Comparison of ENCODE assay signal across 23 mouse cellular contexts in the genomic region with DNA sequence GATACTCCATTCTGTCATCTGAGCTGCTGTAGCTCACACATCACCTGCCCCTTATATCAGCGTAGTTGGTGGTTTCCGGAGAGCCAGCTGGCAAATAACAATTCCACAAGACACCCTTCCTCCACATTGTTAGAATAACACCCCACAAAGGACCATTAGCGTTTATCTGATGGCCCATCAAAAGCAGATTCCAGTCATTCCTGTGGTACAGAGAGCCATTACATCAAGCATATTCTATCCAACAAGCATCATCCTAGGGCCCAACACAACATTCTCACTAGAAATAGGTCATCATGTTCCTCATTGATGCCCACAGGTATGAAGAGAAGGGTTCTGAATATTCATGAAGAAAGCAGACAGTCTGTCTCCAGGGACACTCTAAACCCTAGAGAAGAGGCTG.
DNase-seq lines count a peak whose midpoint lies in the region; ATAC-seq and TF ChIP-seq lines count a peak whose summit lies in the region.
"Had no signal": no experiment of that assay in that cellular context is flagged by ENCODE, and none has a peak within 500 bp of the region (broad histone marks: within the 10 kb centered on the region; RNA-seq: fewer than 3 reads in every experiment).

No protein-coding gene starts in this region.

- no peak for DNase-seq in gastrocnemius, adult 2 months
- DNase-seq in gastrocnemius, postnatal 36 days = no peak
- peak; percentile 56 for DNase-seq in midbrain, embryonic 11.5 days (ENCODE audit: low spot score, missing footprints)
- DNase-seq in midbrain, embryonic 10.5 days (ENCODE audit: low spot score) = no peak
- DNase-seq in ZHBTc4 (ENCODE audit: low read depth, low spot score) = peak; percentile 31
- no peak for DNase-seq in lung, postnatal 10 days
- no peak for DNase-seq in forebrain, embryonic 11.5 days (ENCODE audit: low spot score)
- DNase-seq: adrenal gland, adult 2 months; adrenal gland, postnatal 25 days; cerebellum, adult 18-20 months; cerebellum, adult 9-11 months; gastrocnemius, postnatal 25 days; heart, adult 11 months; heart, postnatal 10 days; heart, postnatal 4 days had no signal

- 86% methylated on average over 3 of the region's 3 CpGs for WGBS in midbrain, embryonic 11.5 days
- 88% methylated on average over 3 of the region's 3 CpGs for WGBS in midbrain, embryonic 10.5 days
- WGBS in forebrain, embryonic 11.5 days = 91% methylated on average over 3 of the region's 3 CpGs

- TF ChIP-seq CTCF in gastrocnemius, adult 2 months (IDR thresholded peaks at IDR 0.05) = no peak

- no peaks in the 10 kb centered on the region for H3K36me3 ChIP-seq in midbrain, embryonic 11.5 days (ENCODE audit: control insufficient read depth, insufficient read depth, low read length)
- H3K36me3 ChIP-seq in midbrain, embryonic 10.5 days = no peaks in the 10 kb centered on the region
- no peaks in the 10 kb centered on the region for H3K36me3 ChIP-seq in forebrain, embryonic 11.5 days (ENCODE audit: control insufficient read depth, insufficient read depth, low read length)
- H3K36me3 ChIP-seq: embryonic facial prominence, embryonic 10.5 days; forebrain, embryonic 10.5 days; forebrain, embryonic 15.5 days; heart, embryonic 10.5 days; hindbrain, embryonic 12.5 days had no signal

- H3K9me3 ChIP-seq in midbrain, embryonic 11.5 days (ENCODE audit: control insufficient read depth, low read length) = no peaks in the 10 kb centered on the region
- H3K9me3 ChIP-seq in midbrain, embryonic 10.5 days (replicated peaks) = no peaks in the 10 kb centered on the region
- no peaks in the 10 kb centered on the region for H3K9me3 ChIP-seq in forebrain, embryonic 11.5 days (ENCODE audit: control insufficient read depth, low read length)
- H3K9me3 ChIP-seq: embryonic facial prominence, embryonic 10.5 days; forebrain, embryonic 10.5 days; forebrain, embryonic 15.5 days; heart, embryonic 10.5 days; hindbrain, embryonic 12.5 days had no signal

- peaks cover 2% of the 10 kb centered on the region; the same call in 1 of the 2 replicates for H3K4me1 ChIP-seq in midbrain, embryonic 11.5 days (ENCODE audit: control insufficient read depth, insufficient read depth, low read length)
- H3K4me1 ChIP-seq in midbrain, embryonic 10.5 days = peaks cover 18% of the 10 kb centered on the region
- H3K4me1 ChIP-seq in forebrain, embryonic 11.5 days (replicated peaks; ENCODE audit: control insufficient read depth, insufficient read depth, low read length) = no peaks in the 10 kb centered on the region

- H3K9ac ChIP-seq in midbrain, embryonic 11.5 days (ENCODE audit: low read length) = no peak overlapping the region
- H3K9ac ChIP-seq in forebrain, embryonic 11.5 days (ENCODE audit: low read length) = no peak overlapping the region
- H3K9ac ChIP-seq: forebrain, embryonic 15.5 days; hindbrain, embryonic 12.5 days had no signal

- no peak for ATAC-seq in midbrain, embryonic 11.5 days (ENCODE audit: low FRiP score)
- no peak for ATAC-seq in forebrain, embryonic 11.5 days (replicated peaks; ENCODE audit: low FRiP score)
- ATAC-seq: forebrain, embryonic 15.5 days; hindbrain, embryonic 16.5 days; inflammation-experienced regulatory T-cells, adult 6 months had no signal

- H3K27ac ChIP-seq in gastrocnemius, adult 2 months = peak overlapping the region; percentile 35; the same call in 1 of the 2 replicates
- H3K27ac ChIP-seq in midbrain, embryonic 11.5 days (ENCODE audit: low read depth, low read length) = no peak overlapping the region
- no peak overlapping the region for H3K27ac ChIP-seq in midbrain, embryonic 10.5 days (replicated peaks)
- H3K27ac ChIP-seq in forebrain, embryonic 11.5 days (ENCODE audit: low read depth, low read length) = no peak overlapping the region
- H3K27ac ChIP-seq: forebrain, embryonic 10.5 days; forebrain, embryonic 15.5 days; hindbrain, embryonic 12.5 days had no signal

- H3K4me2 ChIP-seq in midbrain, embryonic 11.5 days = no peak overlapping the region
- H3K4me2 ChIP-seq in forebrain, embryonic 11.5 days (ENCODE audit: low read depth, low read length, severe bottlenecking) = no peak overlapping the region
- H3K4me2 ChIP-seq: forebrain, embryonic 15.5 days; hindbrain, embryonic 12.5 days had no signal

- H3K4me3 ChIP-seq in gastrocnemius, adult 2 months = no peak overlapping the region
- no peak overlapping the region for H3K4me3 ChIP-seq in midbrain, embryonic 11.5 days (ENCODE audit: low read depth, low read length)
- H3K4me3 ChIP-seq in midbrain, embryonic 10.5 days = no peak overlapping the region
- no peak overlapping the region for H3K4me3 ChIP-seq in forebrain, embryonic 11.5 days (ENCODE audit: low read depth, low read length)
- H3K4me3 ChIP-seq: embryonic facial prominence, embryonic 10.5 days; erythroblast, embryonic 14.5 days; forebrain, embryonic 10.5 days; forebrain, embryonic 15.5 days; heart, embryonic 10.5 days; hindbrain, embryonic 12.5 days had no signal

- no peaks in the 10 kb centered on the region for H3K27me3 ChIP-seq in midbrain, embryonic 11.5 days (ENCODE audit: control insufficient read depth, insufficient read depth, low read length)
- no peaks in the 10 kb centered on the region for H3K27me3 ChIP-seq in midbrain, embryonic 10.5 days (ENCODE audit: low read depth, poor library complexity, severe bottlenecking)
- H3K27me3 ChIP-seq in forebrain, embryonic 11.5 days (ENCODE audit: control insufficient read depth, insufficient read depth, low read length) = no peaks in the 10 kb centered on the region
- H3K27me3 ChIP-seq: forebrain, embryonic 15.5 days; hindbrain, embryonic 12.5 days had no signal

- intact Hi-C loops in gastrocnemius, adult 2 months (cut with DNase I) = loop anchor here (10.0 kb wide), 1 partner anchor 316 kb away; no protein-coding TSS in a partner anchor
- intact Hi-C loops in gastrocnemius, postnatal 36 days (cut with DNase I) = no loop called here

Comparison
In these comparisons a context has a peak if more than half of its experiments do, and no peak if none do; other contexts are left out.
1. DNase-seq: peak in midbrain, embryonic 11.5 days (single experiment) and ZHBTc4 (single experiment); none in gastrocnemius, adult 2 months (single experiment), gastrocnemius, postnatal 36 days (0 of 2), midbrain, embryonic 10.5 days (single experiment), lung, postnatal 10 days (single experiment) and forebrain, embryonic 11.5 days (single experiment).